Mouse (Mus musculus) olfactory bulb, adult 2 months (tissue): Measurements from ENCODE around the gene Wdr91.

Experiments used
- CTCF ChIP-seq: fragments of 200-500 bp; IDR thresholded peaks from 2 replicates; pipeline ENCODE4 v1.5.1; 2012; ENCODE audit warnings: low read depth, mild to moderate bottlenecking, low read length, moderate library complexity; ENCODE audit not compliant: insufficient read depth
- POLR2A ChIP-seq: fragments of 200-500 bp; IDR thresholded peaks from 2 replicates; pipeline ENCODE4 v1.6.1; 2012; ENCODE audit warnings: mild to moderate bottlenecking, low read depth, low read length, moderate library complexity; ENCODE audit not compliant: insufficient read depth

GRCm38 (mm10) chr6:34896168-34896780, 14.4 kb downstream of the Wdr91 start:
- no peak for TF ChIP-seq CTCF
- no peak for TF ChIP-seq POLR2A
